Mouse (Mus musculus) E14TG2a.4 (cell line): ENCODE measurements at regions not wholly inside any gene's neighbourhood (a gene's known extent, or its start where the extent isn't known, plus 50 kb on each side); places are given as distances from the start of the nearest gene placed in this dataset.

ENCODE experiments used
- CTCF ChIP-seq: conservative IDR thresholded peaks from 2 replicates; pipeline ENCODE4 v1.5.1; 2014; ENCODE audit warnings: low read length
- NANOG ChIP-seq: IDR thresholded peaks from 2 replicates; pipeline ENCODE4 v1.6.1; 2014; ENCODE audit warnings: borderline replicate concordance, low read length, mixed read lengths
- POU5F1 ChIP-seq: IDR thresholded peaks from 2 replicates; pipeline ENCODE4 v1.6.1; 2014; ENCODE audit warnings: low read length, borderline replicate concordance

DNA sequence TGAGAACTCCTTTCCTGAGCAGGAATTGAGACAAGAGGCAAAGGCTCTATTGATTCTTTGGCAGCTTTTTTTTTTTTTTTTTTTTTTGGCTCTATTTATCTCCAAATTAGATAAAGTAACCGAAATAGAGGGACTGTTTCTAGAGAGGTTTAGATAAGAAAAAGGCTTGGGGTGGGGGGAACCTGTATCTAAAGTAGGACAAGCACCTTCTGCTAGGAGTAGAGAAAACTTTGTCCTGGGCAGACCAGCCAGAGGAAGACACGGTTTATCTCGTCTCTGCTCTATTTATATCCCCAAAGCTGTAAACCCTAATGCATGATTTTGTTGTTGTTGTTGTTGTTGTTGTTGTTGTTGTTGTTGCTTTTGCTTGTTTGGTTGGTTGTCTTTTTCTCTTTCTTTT, 199.6 kb upstream of the Gm11114 start:
- TF ChIP-seq CTCF (no peak), NANOG (no peak), POU5F1 (no peak)
